Mouse (Mus musculus) frontal cortex, adult (tissue): ENCODE measurements around the gene Rsrp1.

Experiments
- ATAC-seq: cut with Nextera tagmentation; 2 replicates; pipeline ENCODE4 v1.9.2; 2017; ENCODE audit warnings: mild to moderate bottlenecking, moderate library complexity, mixed read lengths; ENCODE audit not compliant: low TSS enrichment

The Rsrp1 gene

DNA sequence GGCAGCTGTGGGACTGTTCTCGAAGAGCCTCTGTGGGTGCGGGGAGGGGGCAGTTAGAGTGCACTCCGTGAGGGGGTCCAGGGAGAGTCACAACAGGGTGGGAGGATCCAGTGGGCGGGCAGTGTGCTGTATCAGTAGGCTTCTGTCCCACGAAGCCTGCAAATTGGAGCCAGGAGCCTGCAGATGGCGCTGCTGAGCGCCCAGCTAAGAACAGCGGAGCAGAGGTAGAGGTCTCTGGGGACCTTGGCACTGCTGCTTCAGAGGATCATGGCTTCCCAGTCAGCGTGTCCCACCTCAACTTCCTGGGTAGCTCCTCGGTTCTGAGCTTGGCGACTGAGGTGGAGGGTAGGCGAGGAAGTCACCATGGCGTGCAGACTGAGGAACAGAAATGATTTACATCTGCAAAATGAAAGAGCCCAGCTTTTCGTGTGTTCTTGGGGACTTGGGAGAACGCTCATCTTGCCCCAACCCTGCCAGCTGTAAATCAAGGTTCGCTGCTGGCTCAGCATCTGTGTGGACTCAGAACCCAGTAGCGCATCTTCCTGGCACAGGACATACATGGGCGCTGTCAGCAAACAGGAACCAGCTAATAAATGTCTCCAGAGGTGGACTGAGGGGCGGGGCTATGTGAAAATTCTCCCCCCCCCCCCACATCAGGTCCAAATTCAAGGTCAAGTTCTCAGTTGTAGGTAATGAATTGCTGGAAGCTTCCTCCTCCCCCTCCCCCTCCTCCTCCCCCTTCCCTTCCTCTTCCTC lies 39.8 kb downstream of the Rsrp1 start:
- no peak for ATAC-seq

DNA sequence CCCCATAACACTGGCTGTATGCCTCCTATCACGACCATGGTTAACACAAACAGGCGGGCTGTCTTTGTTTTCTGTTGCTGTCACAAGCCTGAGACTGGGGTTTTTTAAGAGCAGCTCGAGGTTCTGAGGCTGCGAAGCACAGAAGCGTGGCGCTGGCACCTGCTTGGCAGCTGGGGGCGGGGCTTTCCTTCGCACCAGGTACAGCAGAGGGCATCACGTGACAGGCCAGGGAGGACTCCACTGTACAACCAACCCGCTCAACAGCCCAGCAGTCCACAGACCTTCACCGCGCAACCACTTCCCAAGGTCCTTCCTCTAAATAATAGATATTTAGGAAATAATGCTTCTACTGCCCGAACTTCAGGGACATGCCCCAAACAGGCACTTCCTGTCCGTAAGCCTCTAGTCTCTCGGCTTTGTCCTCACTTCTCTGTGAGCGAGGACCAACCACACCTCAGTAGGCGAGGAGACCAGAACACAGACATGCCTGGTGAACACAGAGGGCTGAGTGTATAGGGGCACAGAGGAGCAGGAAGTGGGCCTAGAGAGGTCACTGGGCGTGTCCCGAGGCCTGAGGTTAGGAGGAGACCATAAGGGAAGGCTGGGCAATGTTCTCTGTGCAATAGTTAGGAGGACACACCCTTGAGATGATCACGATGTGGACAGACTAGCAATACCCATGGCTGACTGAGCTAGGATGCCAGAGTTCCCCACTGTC lies 44.7 kb downstream of the Rsrp1 start:
- ATAC-seq, result no peak

GRCm38 (mm10) chr4:134968605-134968976 lies 45.2 kb downstream of the Rsrp1 start:
- no peak for ATAC-seq

GRCm38 (mm10) chr4:134975261-134975928 lies 52.0 kb downstream of the Rsrp1 start:
- no peak for ATAC-seq

GRCm38 (mm10) chr4:134975929-134976308 lies 52.5 kb downstream of the Rsrp1 start:
- no peak for ATAC-seq
